8 mouse cellular contexts compared by ENCODE assay signal in genomic region chr7:99858175-99858812, GRCm38 (mm10). TPM values are rescaled to one million over a fixed set of nuclear protein-coding genes. Genes with fewer than 3 reads are reported as not detected.
DNase-seq lines count a peak whose midpoint lies in the region; ATAC-seq and TF ChIP-seq lines count a peak whose summit lies in the region.

No protein-coding gene starts in this region.

- peaks cover 14% of the 10 kb centered on the region for H3K4me1 ChIP-seq in kidney, embryonic 14.5 days (ENCODE audit: control insufficient read depth, insufficient read depth, low read length)
- H3K4me1 ChIP-seq in embryonic facial prominence, embryonic 11.5 days (ENCODE audit: control insufficient read depth, insufficient read depth, low read length): no peaks in the 10 kb centered on the region; the same call in 1 of the 2 replicates
- peaks cover 8% of the 10 kb centered on the region for H3K4me1 ChIP-seq in intestine, embryonic 14.5 days (replicated peaks; ENCODE audit: control insufficient read depth, insufficient read depth, low read length)
- H3K4me1 ChIP-seq in midbrain, postnatal 0 days (ENCODE audit: insufficient read depth, low read length): peaks cover 8% of the 10 kb centered on the region; the same call in 1 of the 2 replicates

- H3K27ac ChIP-seq in kidney, embryonic 14.5 days (ENCODE audit: low read depth, low read length): peak overlapping the region; percentile 44; the same call in 1 of the 2 replicates
- H3K27ac ChIP-seq in embryonic facial prominence, embryonic 11.5 days (replicated peaks; ENCODE audit: low read depth, low read length): no peak overlapping the region
- peak overlapping the region; percentile 57 for H3K27ac ChIP-seq in intestine, embryonic 14.5 days (ENCODE audit: low read depth)
- H3K27ac ChIP-seq in midbrain, postnatal 0 days (ENCODE audit: low read depth, low read length): peak overlapping the region; percentile 70

- H3K4me3 ChIP-seq in kidney, embryonic 14.5 days (ENCODE audit: low read length): peak overlapping the region; percentile 90
- H3K4me3 ChIP-seq in embryonic facial prominence, embryonic 11.5 days (ENCODE audit: low read depth, low read length): peak overlapping the region; percentile 81
- H3K4me3 ChIP-seq in intestine, embryonic 14.5 days (ENCODE audit: low read depth, low read length): peak overlapping the region; percentile 88
- peak overlapping the region; percentile 51 for H3K4me3 ChIP-seq in midbrain, postnatal 0 days (ENCODE audit: low read depth, low read length)

- no peaks in the 10 kb centered on the region for H3K27me3 ChIP-seq in kidney, embryonic 14.5 days (ENCODE audit: control insufficient read depth, insufficient read depth, low read length)
- H3K27me3 ChIP-seq in embryonic facial prominence, embryonic 11.5 days (ENCODE audit: control insufficient read depth, insufficient read depth, low read length): no peaks in the 10 kb centered on the region
- no peaks in the 10 kb centered on the region for H3K27me3 ChIP-seq in intestine, embryonic 14.5 days (replicated peaks; ENCODE audit: control insufficient read depth, insufficient read depth, low read length)
- no peaks in the 10 kb centered on the region for H3K27me3 ChIP-seq in midbrain, postnatal 0 days (ENCODE audit: insufficient read depth, low read length)

- H3K9ac ChIP-seq in kidney, embryonic 14.5 days (ENCODE audit: low read depth, low read length): peak overlapping the region; percentile 90
- H3K9ac ChIP-seq in embryonic facial prominence, embryonic 11.5 days (replicated peaks; ENCODE audit: low read length): peak overlapping the region; percentile 96
- peak overlapping the region; percentile 91 for H3K9ac ChIP-seq in intestine, embryonic 14.5 days (ENCODE audit: low read length)
- peak overlapping the region; percentile 64 for H3K9ac ChIP-seq in midbrain, postnatal 0 days (replicated peaks; ENCODE audit: low read length, poor library complexity, severe bottlenecking)

- no peaks in the 10 kb centered on the region for H3K9me3 ChIP-seq in kidney, embryonic 14.5 days (ENCODE audit: control insufficient read depth, low read length)
- H3K9me3 ChIP-seq in embryonic facial prominence, embryonic 11.5 days (replicated peaks; ENCODE audit: control insufficient read depth, low read length): no peaks in the 10 kb centered on the region
- no peaks in the 10 kb centered on the region for H3K9me3 ChIP-seq in intestine, embryonic 14.5 days (ENCODE audit: control insufficient read depth, low read length)
- H3K9me3 ChIP-seq in midbrain, postnatal 0 days (ENCODE audit: low read length): no peaks in the 10 kb centered on the region

- DNase-seq in kidney, postnatal 25 days: no peak
- no peak for DNase-seq in embryonic facial prominence, embryonic 11.5 days (ENCODE audit: low spot score)
- no peak for DNase-seq in intestine, embryonic 14.5 days (ENCODE audit: low spot score)
- no peak for DNase-seq in midbrain, postnatal 0 days (ENCODE audit: low spot score)
- no peak for DNase-seq in thymus, postnatal 0 days (ENCODE audit: low spot score)
- DNase-seq in adrenal gland, postnatal 4 days (ENCODE audit: low spot score in 2 of 2): no peak
- DNase-seq in right cerebral cortex, postnatal 10 days (ENCODE audit: low spot score in 2 of 2): no peak

- no peak for TF ChIP-seq CTCF in midbrain, postnatal 0 days (IDR thresholded peaks at IDR 0.05)

- peak overlapping the region; percentile 93 for H3K4me2 ChIP-seq in kidney, embryonic 14.5 days (replicated peaks; ENCODE audit: low read depth, low read length)
- peak overlapping the region; percentile 82 for H3K4me2 ChIP-seq in embryonic facial prominence, embryonic 11.5 days (ENCODE audit: low read depth, low read length)
- peak overlapping the region; percentile 83 for H3K4me2 ChIP-seq in intestine, embryonic 14.5 days (ENCODE audit: low read length)
- peak overlapping the region; percentile 76 for H3K4me2 ChIP-seq in midbrain, postnatal 0 days (ENCODE audit: low read depth, low read length, poor library complexity, severe bottlenecking)

- ATAC-seq in kidney, embryonic 14.5 days (ENCODE audit: low FRiP score, low TSS enrichment): peak; percentile 58
- ATAC-seq in embryonic facial prominence, embryonic 11.5 days (replicated peaks; ENCODE audit: insufficient number of reproducible peaks, low FRiP score, low TSS enrichment, low read depth): peak; percentile 42; the same call in 1 of the 2 replicates
- ATAC-seq in intestine, embryonic 14.5 days (replicated peaks; ENCODE audit: low FRiP score, low TSS enrichment, low read depth): peak; percentile 40
- ATAC-seq in midbrain, postnatal 0 days (ENCODE audit: low FRiP score): peak; percentile 39

- H3K36me3 ChIP-seq in kidney, embryonic 14.5 days (ENCODE audit: control insufficient read depth, insufficient read depth, low read length): peaks cover 18% of the 10 kb centered on the region; the same call in 1 of the 2 replicates
- H3K36me3 ChIP-seq in embryonic facial prominence, embryonic 11.5 days (replicated peaks; ENCODE audit: control insufficient read depth, insufficient read depth, low read depth, low read length): peaks cover 4% of the 10 kb centered on the region
- H3K36me3 ChIP-seq in intestine, embryonic 14.5 days (ENCODE audit: control insufficient read depth, insufficient read depth, low read length): peaks cover 26% of the 10 kb centered on the region
- H3K36me3 ChIP-seq in midbrain, postnatal 0 days (ENCODE audit: insufficient read depth, low read length): peaks cover 7% of the 10 kb centered on the region; the same call in 1 of the 2 replicates

- 1% methylated on average over 19 of the region's 19 CpGs for WGBS in kidney, embryonic 14.5 days
- 2% methylated on average over 19 of the region's 19 CpGs for WGBS in embryonic facial prominence, embryonic 11.5 days
- WGBS in intestine, embryonic 14.5 days: 2% methylated on average over 19 of the region's 19 CpGs
- WGBS in midbrain, postnatal 0 days: under 1% methylated on average over 19 of the region's 19 CpGs

RNA-seq across cellular contexts. Expression of gene Xrra1, which starts 0.6 kb away (rescaled TPM):
- 0.43 and 0.47 TPM in 2 replicates for polyA plus RNA-seq in kidney, embryonic 14.5 days (2014; fragmentation: Nextera tagmentation; extraction: Ambion mirVana)
- polyA plus RNA-seq in embryonic facial prominence, embryonic 11.5 days (2014; fragmentation: Nextera tagmentation; extraction: Ambion mirVana): 0.20 and 0.52 TPM in 2 replicates
- 0.27 and 0.31 TPM in 2 replicates for polyA plus RNA-seq in intestine, embryonic 14.5 days (2014; fragmentation: Nextera tagmentation; extraction: Ambion mirVana)
- 1.6 and 2.4 TPM in 2 replicates for total RNA-seq in midbrain, postnatal 0 days (2014; rRNA removed)
- 1.9 and 2.1 TPM in 2 replicates for polyA plus RNA-seq in midbrain, postnatal 0 days (2015; fragmentation: Nextera tagmentation; extraction: Ambion mirVana)
- polyA plus RNA-seq in thymus, postnatal 0 days (2015; fragmentation: Nextera tagmentation; extraction: Ambion mirVana): 9.4 and 13.8 TPM in 2 replicates
- total RNA-seq in adrenal gland, postnatal 4 days (2021): 1 to 10 TPM; 2.0 to 3.4 TPM

RNA-seq across cellular contexts. Expression of gene Spcs2, which starts 5.0 kb away (rescaled TPM):
- polyA plus RNA-seq in kidney, embryonic 14.5 days (2014; fragmentation: Nextera tagmentation; extraction: Ambion mirVana): 346 and 377 TPM in 2 replicates
- 350 and 360 TPM in 2 replicates for polyA plus RNA-seq in embryonic facial prominence, embryonic 11.5 days (2014; fragmentation: Nextera tagmentation; extraction: Ambion mirVana)
- 287 and 307 TPM in 2 replicates for polyA plus RNA-seq in intestine, embryonic 14.5 days (2014; fragmentation: Nextera tagmentation; extraction: Ambion mirVana)
- total RNA-seq in midbrain, postnatal 0 days (2014; rRNA removed): 119 and 136 TPM in 2 replicates
- polyA plus RNA-seq in midbrain, postnatal 0 days (2015; fragmentation: Nextera tagmentation; extraction: Ambion mirVana): 251 and 264 TPM in 2 replicates
- 491 and 521 TPM in 2 replicates for polyA plus RNA-seq in thymus, postnatal 0 days (2015; fragmentation: Nextera tagmentation; extraction: Ambion mirVana)
- 100 to 1,000 TPM; 173 to 175 TPM for total RNA-seq in adrenal gland, postnatal 4 days (2021)

RNA-seq across cellular contexts. Expression of gene Neu3, which starts 30.1 kb away (rescaled TPM):
- polyA plus RNA-seq in kidney, embryonic 14.5 days (2014; fragmentation: Nextera tagmentation; extraction: Ambion mirVana): 2.2 and 4.1 TPM in 2 replicates
- polyA plus RNA-seq in embryonic facial prominence, embryonic 11.5 days (2014; fragmentation: Nextera tagmentation; extraction: Ambion mirVana): 1.6 and 1.7 TPM in 2 replicates
- 3.5 and 3.6 TPM in 2 replicates for polyA plus RNA-seq in intestine, embryonic 14.5 days (2014; fragmentation: Nextera tagmentation; extraction: Ambion mirVana)
- 1.8 and 4.3 TPM in 2 replicates for total RNA-seq in midbrain, postnatal 0 days (2014; rRNA removed)
- polyA plus RNA-seq in midbrain, postnatal 0 days (2015; fragmentation: Nextera tagmentation; extraction: Ambion mirVana): 1.8 TPM in 2 replicates
- polyA plus RNA-seq in thymus, postnatal 0 days (2015; fragmentation: Nextera tagmentation; extraction: Ambion mirVana): 15.1 and 15.3 TPM in 2 replicates
- 1 to 10 TPM; 4.4 to 4.6 TPM for total RNA-seq in adrenal gland, postnatal 4 days (2021)
